Mouse (Mus musculus): ENCODE measurements around the gene Dph2.

- TF ChIP-seq CTCF (IDR thresholded peaks at IDR 0.05; ENCODE audit: borderline replicate concordance, control insufficient read depth, extremely low read depth, insufficient read depth, low read length, poor library complexity) (no peak), POLR2A (IDR thresholded peaks at IDR 0.05; ENCODE audit: control insufficient read depth, extremely low read depth, insufficient read depth, low read length, poor library complexity) (no peak)
Observed at GRCm38 (mm10) chr4:117867000-117867399, 24.8 kb downstream of the Dph2 start.
